Mouse (Mus musculus): ENCODE results near the gene Kcng3. TPM values are rescaled to one million over a fixed set of nuclear protein-coding genes. Genes with fewer than 3 reads are reported as not detected.

Gene Kcng3
- polyA plus RNA-seq, 1 experiment, result 0.72 TPM

DNA sequence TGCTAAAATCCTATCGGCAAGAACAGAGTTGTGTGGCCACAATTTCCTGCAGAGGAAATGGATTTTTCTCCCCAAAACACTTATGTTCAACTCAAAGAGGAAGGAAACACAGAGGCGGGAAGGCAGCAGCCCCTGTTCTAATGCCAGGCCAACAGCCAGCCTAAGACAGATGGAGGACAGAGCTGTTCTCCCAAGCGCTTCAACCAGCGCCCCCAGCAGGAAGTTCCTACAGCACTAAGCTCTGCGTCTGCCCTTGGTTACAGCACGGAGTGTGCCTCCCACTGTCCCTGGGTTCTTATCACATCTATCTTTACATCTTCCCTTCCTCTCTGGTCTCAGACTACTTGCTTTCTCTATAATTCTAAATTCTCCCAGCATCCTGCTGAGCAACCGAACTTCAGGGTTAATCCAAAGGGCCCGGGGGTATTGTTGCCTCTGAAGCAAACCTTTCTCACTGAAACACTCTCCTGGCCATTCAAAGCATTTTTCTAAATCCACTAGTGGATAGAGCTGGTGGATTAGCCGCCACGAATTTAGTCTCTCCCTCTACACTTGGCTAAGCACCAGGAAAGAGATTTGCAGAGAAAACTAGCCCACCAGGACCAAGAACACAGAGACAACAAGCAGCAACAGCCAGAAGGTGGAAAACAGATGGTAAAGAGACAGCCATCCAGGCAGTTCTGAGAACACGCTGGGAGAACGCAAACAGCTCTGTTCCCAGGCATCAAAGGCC lies 83.0 kb downstream of the Kcng3 start:
- TF ChIP-seq CTCF (IDR thresholded peaks at IDR 0.05; ENCODE audit: control insufficient read depth, insufficient read depth, insufficient replicate concordance, low read depth, low read length) (no peak), POLR2A (IDR thresholded peaks at IDR 0.05; ENCODE audit: control insufficient read depth, low read depth, low read length) (no peak)
- Histone ChIP-seq H3K27me3 (ENCODE audit: control insufficient read depth, insufficient read depth, low read length) (no peaks in the 10 kb centered on the region), H3K4me3 (ENCODE audit: control insufficient read depth, low read depth, low read length) (no peak overlapping the region), H3K36me3 (ENCODE audit: control insufficient read depth, insufficient read depth, low read length) (no peaks in the 10 kb centered on the region), H3K4me1 (ENCODE audit: control insufficient read depth, insufficient read depth, low read length) (no peaks in the 10 kb centered on the region), H3K27ac (ENCODE audit: control insufficient read depth, insufficient read depth, low read depth, low read length) (no peak overlapping the region)

DNA sequence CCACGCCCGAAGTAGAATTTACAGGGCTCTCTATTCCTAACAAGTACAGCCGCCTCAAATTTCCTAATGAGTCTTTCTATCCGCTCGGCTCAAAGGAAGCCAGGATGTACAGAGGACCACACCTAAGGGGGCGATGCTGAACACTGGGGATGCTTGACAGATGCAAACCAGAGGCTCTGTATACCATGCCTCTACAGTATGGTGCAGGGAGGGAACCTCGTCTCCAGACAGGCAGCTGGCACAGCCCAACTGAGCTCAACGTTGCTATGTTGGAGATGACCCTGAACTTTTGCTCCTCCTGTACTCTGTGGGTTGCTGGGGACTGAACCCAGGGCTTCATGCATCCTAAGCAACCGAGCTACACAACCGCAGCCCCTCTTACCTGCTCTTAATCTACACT lies 84.5 kb downstream of the Kcng3 start:
- Histone ChIP-seq H3K4me1 (ENCODE audit: control insufficient read depth, insufficient read depth, low read length) (no peaks in the 10 kb centered on the region), H3K36me3 (ENCODE audit: control insufficient read depth, insufficient read depth, low read length) (no peaks in the 10 kb centered on the region), H3K27ac (ENCODE audit: control insufficient read depth, insufficient read depth, low read depth, low read length) (no peak overlapping the region), H3K4me3 (ENCODE audit: control insufficient read depth, low read depth, low read length) (no peak overlapping the region), H3K27me3 (ENCODE audit: control insufficient read depth, insufficient read depth, low read length) (no peaks in the 10 kb centered on the region)
- TF ChIP-seq POLR2A (IDR thresholded peaks at IDR 0.05; ENCODE audit: control insufficient read depth, low read depth, low read length), result no peak
- TF ChIP-seq CTCF (IDR thresholded peaks at IDR 0.05; ENCODE audit: control insufficient read depth, insufficient read depth, insufficient replicate concordance, low read depth, low read length), result no peak

DNA sequence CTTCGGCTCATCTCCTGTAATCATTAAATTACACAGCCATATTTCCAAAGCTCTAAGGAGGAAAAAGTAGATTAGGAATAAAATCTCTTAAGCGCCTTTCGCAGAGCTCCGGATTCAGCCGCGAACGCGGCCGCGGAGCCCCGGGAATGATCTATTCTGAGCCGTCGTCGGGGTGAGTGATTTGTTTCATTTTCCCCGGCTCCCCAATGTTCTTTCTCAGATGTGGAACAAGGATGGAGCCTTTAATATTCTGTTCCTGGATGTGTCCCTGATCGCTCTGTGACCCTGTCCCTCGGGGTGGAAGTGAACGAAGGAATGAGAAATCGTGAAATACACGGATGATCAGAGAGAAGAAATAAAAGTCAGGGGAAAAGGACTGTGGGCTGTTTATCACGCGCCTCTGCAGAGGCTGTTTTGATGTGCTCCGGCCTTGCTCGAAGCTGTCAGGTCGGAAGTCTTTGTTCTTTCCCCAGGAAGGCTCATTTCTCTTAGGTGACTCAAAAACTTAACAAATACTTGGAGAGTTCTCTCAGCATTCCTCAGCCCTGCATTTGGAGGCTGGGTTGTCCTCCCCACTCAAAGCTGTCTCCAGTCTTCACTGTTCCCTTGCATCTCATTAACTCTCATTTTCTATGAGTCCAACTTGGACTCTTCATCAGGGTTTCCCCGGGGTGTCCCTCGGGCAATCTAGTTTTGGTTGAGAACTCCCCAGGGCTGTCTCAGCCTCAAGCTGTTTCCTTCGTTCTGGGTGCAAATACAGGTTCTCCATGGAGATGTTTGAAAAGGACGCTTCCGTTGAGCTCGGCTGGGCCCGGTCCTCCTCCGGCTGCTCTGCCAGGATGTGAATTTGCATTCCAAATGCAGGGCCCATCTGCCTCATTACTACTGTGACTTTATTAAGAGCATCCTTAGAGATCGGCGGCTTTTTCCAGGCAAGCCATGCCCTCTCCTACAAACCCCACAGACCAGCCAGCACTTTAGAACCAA lies 85.6 kb downstream of the Kcng3 start:
- H3K27ac ChIP-seq (ENCODE audit: control insufficient read depth, insufficient read depth, low read depth, low read length), result no peak overlapping the region
- no peaks in the 10 kb centered on the region for H3K27me3 ChIP-seq (ENCODE audit: control insufficient read depth, insufficient read depth, low read length)
- TF ChIP-seq CTCF (IDR thresholded peaks at IDR 0.05; ENCODE audit: control insufficient read depth, insufficient read depth, insufficient replicate concordance, low read depth, low read length) (no peak), POLR2A (IDR thresholded peaks at IDR 0.05; ENCODE audit: control insufficient read depth, low read depth, low read length) (no peak)
- no peaks in the 10 kb centered on the region for H3K36me3 ChIP-seq (ENCODE audit: control insufficient read depth, insufficient read depth, low read length)
- H3K4me3 ChIP-seq (ENCODE audit: control insufficient read depth, low read depth, low read length), result peak overlapping the region; percentile 29
- H3K4me1 ChIP-seq (ENCODE audit: control insufficient read depth, insufficient read depth, low read length), result no peaks in the 10 kb centered on the region

DNA sequence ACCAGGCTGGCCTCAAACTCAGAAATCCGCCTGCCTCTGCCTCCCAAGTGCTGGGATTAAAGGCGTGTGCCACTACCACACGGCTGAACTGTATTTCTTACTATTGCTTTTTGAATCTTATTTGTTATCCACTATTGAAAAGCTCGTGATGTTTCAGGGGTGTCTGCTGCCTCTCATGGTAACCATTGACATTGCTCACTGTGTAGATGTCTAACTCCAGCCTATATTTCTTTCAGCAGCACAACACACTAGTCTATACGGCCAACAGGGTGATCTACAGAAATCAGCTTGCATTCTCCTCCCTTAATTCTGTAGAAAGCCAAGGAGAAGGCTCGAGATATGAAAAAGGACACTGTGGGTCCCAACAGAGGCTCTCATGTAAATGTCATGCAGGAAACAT lies 86.4 kb downstream of the Kcng3 start:
- Histone ChIP-seq H3K4me1 (ENCODE audit: control insufficient read depth, insufficient read depth, low read length) (no peaks in the 10 kb centered on the region), H3K27ac (ENCODE audit: control insufficient read depth, insufficient read depth, low read depth, low read length) (no peak overlapping the region), H3K36me3 (ENCODE audit: control insufficient read depth, insufficient read depth, low read length) (no peaks in the 10 kb centered on the region), H3K4me3 (ENCODE audit: control insufficient read depth, low read depth, low read length) (no peak overlapping the region), H3K27me3 (ENCODE audit: control insufficient read depth, insufficient read depth, low read length) (no peaks in the 10 kb centered on the region)
- no peak for TF ChIP-seq POLR2A (IDR thresholded peaks at IDR 0.05; ENCODE audit: control insufficient read depth, low read depth, low read length)
- TF ChIP-seq CTCF (IDR thresholded peaks at IDR 0.05; ENCODE audit: control insufficient read depth, insufficient read depth, insufficient replicate concordance, low read depth, low read length), result no peak

DNA sequence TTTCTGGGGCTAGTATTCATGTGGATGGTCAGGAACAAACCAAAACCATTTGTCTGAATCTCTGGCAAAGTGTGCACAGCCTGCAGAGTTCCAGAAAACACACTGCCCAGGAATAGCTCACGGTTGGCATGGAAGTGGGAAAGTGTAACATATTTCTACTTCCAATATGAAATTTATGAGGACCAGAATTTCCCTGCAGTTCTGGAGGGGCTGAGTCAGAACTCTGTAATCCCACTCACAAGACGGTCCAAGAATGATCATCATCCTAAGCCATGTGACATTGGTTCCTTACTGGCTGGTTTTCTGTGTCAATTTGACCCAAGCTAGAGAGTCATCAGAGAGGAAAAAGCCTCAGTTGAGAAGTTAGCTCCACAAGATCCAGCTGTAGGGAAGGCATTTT lies 89.3 kb downstream of the Kcng3 start:
- Histone ChIP-seq H3K27ac (ENCODE audit: control insufficient read depth, insufficient read depth, low read depth, low read length) (no peak overlapping the region), H3K36me3 (ENCODE audit: control insufficient read depth, insufficient read depth, low read length) (no peaks in the 10 kb centered on the region), H3K27me3 (ENCODE audit: control insufficient read depth, insufficient read depth, low read length) (no peaks in the 10 kb centered on the region), H3K4me1 (ENCODE audit: control insufficient read depth, insufficient read depth, low read length) (no peaks in the 10 kb centered on the region), H3K4me3 (ENCODE audit: control insufficient read depth, low read depth, low read length) (no peak overlapping the region)
- TF ChIP-seq POLR2A (IDR thresholded peaks at IDR 0.05; ENCODE audit: control insufficient read depth, low read depth, low read length) (no peak), CTCF (IDR thresholded peaks at IDR 0.05; ENCODE audit: control insufficient read depth, insufficient read depth, insufficient replicate concordance, low read depth, low read length) (no peak)

DNA sequence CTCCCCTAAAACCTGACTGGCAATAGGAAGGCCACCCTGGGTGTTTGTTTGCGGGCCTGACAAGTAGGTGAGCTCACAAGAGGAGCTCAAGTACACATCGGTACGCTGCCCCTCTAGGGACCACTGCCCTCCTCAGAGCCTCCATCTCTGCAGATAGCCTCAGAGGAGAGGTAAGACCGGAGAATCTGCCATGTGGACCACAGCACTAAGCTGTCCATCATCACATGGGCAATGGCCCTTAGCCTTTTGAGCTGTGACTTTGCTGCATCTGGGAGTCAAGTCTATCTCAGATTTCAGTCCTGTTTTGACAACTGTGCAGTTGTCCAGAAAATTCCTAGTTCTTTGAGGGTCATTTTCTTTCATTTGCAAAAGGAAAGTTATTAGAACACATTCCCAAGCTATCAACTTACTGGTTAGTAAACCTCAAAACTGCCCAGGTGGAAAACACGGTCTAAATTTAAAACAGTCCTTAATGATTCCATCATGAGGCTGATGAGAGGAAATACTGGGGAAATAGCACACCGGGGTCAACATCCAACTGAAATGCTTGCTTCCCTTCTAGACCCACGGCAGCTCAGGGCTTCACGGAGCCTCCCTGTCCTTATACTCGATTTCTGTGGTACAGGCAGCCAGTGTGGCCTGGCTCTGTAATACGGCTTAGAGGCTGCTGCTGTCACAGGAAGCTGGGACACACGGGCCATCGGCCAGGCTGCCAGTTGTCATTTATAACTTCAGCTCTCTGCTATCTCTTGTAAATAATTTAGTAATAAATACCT lies 92.2 kb downstream of the Kcng3 start:
- TF ChIP-seq CTCF (IDR thresholded peaks at IDR 0.05; ENCODE audit: control insufficient read depth, insufficient read depth, insufficient replicate concordance, low read depth, low read length), result no peak
- TF ChIP-seq POLR2A (IDR thresholded peaks at IDR 0.05; ENCODE audit: control insufficient read depth, low read depth, low read length), result no peak
- no peaks in the 10 kb centered on the region for H3K4me1 ChIP-seq (ENCODE audit: control insufficient read depth, insufficient read depth, low read length)
- H3K4me3 ChIP-seq (ENCODE audit: control insufficient read depth, low read depth, low read length), result no peak overlapping the region
- no peaks in the 10 kb centered on the region for H3K36me3 ChIP-seq (ENCODE audit: control insufficient read depth, insufficient read depth, low read length)
- no peaks in the 10 kb centered on the region for H3K27me3 ChIP-seq (ENCODE audit: control insufficient read depth, insufficient read depth, low read length)
- no peak overlapping the region for H3K27ac ChIP-seq (ENCODE audit: control insufficient read depth, insufficient read depth, low read depth, low read length)

Measured in testis, adult 2 months (tissue).